Mouse (Mus musculus): ENCODE results near the gene Sgk1.

Gene Sgk1

GRCm38 (mm10) chr10:21975384-21975783 is 93.4 kb downstream of the Sgk1 start:
- no peak for DNase-seq

- DNase-seq: no peak
Measured at GRCm38 (mm10) chr10:21976253-21976652, 94.3 kb downstream of the Sgk1 start.

GRCm38 (mm10) chr10:21978421-21978820 is 96.4 kb downstream of the Sgk1 start:
- no peak for DNase-seq

- no peak for DNase-seq
Measured at GRCm38 (mm10) chr10:21979286-21979965, 97.4 kb downstream of the Sgk1 start.

DNA sequence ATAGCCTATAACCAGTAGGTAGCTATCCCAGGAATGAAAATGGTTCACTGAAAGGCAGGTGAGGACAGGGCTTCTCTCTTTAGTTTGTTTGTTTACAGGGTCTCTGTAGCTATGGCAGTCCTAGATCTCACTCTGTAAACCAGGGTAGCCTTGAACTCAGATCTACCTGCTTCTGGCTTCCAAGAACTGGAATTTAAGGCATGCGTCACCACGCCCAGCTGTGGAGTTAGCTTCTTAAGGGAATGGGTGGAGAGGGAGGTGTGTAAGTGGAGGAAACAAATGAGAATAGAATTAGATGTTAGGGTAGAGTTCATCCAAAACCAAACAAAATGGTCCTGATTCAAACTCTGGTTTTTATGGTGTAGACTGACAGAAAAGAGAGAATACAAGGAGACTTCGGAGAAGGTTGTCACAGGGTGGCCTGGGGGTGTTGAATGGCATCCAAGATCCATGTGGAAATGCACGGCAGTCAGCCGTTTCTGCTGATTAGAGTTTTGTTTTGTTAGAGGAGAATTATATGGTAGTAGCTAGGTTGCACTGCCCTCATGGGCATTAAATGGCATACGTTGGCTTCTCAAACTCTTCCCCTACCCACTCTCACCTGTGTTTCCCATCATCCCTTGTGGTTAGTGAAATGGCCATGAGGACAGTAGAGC is 98.9 kb downstream of the Sgk1 start:
- no peak for DNase-seq

GRCm38 (mm10) chr10:21982303-21982702 is 100.3 kb downstream of the Sgk1 start:
- DNase-seq: no peak

- DNase-seq: no peak
Measured at GRCm38 (mm10) chr10:21988489-21988888, 106.5 kb downstream of the Sgk1 start.

GRCm38 (mm10) chr10:21991351-21991840 is 109.4 kb downstream of the Sgk1 start:
- peak; percentile 95 for DNase-seq

DNA sequence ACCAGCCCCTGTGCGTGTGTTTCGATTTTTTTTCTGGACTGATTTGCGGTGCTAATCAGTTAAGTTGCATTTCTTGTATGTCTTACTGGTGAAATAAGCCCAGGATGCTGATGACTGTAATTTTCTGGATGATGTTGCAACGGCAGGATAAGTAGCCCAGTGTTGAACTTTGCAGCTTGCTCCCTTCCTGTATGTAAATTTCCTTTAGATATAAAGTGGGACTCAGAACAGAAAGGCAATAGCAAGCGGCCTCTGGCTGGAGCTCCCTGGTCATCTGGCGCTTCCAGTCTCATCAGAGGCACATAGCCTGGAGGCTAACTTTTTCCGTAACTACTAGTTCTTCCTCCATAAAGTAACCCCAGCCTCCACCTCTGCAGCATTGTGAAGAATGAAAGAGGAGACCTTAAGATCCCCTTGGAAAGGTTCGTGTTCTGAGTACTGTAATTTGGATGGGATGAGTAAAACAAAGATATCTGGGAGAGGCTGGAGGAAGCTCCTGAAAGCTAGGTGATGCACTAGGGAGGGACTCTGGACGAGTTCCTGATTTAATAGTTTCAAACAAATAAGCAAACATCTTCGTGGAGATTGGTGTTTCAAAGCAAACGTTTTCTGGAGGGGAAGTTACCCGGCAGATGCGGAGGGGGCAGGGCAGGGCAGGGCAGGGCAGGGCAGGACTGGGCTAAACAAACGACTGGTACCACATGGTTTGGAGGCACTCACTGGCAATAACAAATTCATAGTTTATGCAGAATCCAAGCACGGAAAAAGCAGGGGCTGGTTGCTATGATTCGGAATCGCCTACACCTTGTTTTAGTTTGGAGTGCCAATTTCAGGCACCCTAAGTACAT is 110.2 kb downstream of the Sgk1 start:
- peak; percentile 66 for DNase-seq

GRCm38 (mm10) chr10:21992834-21993514 is 111.0 kb downstream of the Sgk1 start:
- DNase-seq: peak; percentile 88

GRCm38 (mm10) chr10:21993515-21994373 is 111.8 kb downstream of the Sgk1 start:
- DNase-seq: peak; percentile 82

- peak; percentile 99 for DNase-seq
Measured at GRCm38 (mm10) chr10:21994431-21994914, 112.5 kb downstream of the Sgk1 start.

DNA sequence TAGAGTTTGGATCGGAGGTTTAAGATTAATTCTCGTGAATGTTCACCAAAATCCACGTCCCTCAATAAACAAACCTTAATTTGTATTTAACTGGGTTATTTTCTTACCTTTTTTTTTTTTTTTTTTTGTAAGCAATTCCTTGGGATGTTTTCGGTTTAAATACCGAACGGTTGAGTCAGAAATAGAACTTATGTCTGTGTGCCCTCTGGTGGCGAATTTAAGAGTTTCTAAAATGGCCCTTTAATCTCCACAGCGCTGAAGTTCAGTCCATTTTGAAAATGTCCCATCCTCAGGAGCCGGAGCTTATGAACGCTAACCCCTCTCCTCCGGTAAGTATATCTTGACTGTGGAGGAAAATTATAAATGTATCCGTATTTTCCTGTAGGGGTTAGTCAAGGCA is 113.2 kb downstream of the Sgk1 start:
- peak; percentile 38 for DNase-seq

GRCm38 (mm10) chr10:21995661-21996308 is 113.8 kb downstream of the Sgk1 start:
- DNase-seq: peak; percentile 86

DNA sequence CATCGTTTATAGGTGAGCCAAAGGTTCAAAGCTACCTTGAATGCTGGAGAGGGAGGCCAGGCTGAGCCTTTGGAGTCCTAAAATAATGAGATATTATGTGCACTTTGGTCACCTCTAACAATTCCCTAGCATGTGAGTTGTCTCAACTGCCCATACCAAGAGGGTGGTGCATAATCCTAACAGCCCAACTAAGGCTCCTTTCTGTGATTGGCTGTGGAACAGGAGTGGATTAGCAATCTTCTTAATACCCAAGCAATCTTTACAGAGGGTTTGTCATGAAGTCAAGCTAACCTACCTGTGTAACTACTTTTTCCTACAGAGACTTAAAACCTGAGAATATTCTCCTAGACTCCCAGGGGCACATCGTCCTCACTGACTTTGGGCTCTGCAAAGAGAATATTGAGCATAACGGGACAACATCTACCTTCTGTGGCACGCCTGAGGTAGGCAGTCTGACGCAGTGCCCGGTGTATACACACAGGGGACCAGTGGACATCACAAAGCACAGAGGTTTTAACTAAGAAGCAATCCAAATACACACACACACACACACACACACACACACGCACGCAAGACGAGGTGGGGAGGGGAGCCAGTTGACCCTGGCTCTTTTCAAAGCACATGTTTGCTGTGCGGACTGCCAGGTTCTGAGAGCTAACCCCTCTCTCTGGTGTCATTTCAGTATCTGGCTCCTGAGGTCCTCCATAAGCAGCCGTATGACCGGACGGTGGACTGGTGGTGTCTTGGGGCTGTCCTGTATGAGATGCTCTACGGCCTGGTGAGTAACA is 114.9 kb downstream of the Sgk1 start:
- peak; percentile 36 for DNase-seq

DNA sequence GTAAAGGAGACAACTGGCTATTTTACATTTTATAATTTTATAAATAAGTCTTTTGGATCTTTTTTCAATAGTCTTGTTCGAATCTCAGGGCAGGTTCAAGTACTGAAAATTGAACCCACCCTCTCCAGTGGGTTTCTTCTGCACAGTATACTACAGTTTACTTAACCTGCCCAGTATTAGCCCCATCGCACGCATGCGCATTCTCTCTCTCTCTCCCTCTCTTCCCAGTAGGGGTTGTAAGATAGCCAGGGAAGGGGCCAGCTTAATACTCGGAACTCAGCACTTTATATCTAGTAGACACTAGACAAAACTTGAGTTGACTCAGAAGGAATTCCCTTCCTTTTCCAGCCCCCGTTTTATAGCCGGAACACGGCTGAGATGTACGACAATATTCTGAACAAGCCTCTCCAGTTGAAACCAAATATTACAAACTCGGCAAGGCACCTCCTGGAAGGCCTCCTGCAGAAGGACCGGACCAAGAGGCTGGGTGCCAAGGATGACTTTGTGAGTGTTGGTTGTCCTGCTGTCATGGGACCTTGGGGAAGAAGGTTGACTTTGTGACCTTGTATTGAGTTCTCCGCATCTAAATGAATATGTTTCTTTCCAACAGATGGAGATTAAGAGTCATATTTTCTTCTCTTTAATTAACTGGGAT is 115.7 kb downstream of the Sgk1 start:
- peak; percentile 29 for DNase-seq

- peak; percentile 49 for DNase-seq
Measured at GRCm38 (mm10) chr10:21998503-21999180, 116.7 kb downstream of the Sgk1 start.

- peak; percentile 64 for DNase-seq
Measured at GRCm38 (mm10) chr10:22000491-22001306, 118.7 kb downstream of the Sgk1 start.

All from kidney, adult 18-20 months (tissue).